20 mouse cellular contexts compared by ENCODE assay signal in genomic region chr6:22668190-22668975, GRCm38 (mm10).
A peak's percentile ranks its signal among the peaks of the same experiment; 100 is the strongest.
DNase-seq lines count a peak whose midpoint lies in the region; ATAC-seq lines count a peak whose summit lies in the region.
"Had no signal": no experiment of that assay in that cellular context is flagged by ENCODE, and none has a peak within 500 bp of the region (broad histone marks: within the 10 kb centered on the region; RNA-seq: fewer than 3 reads in every experiment).

No protein-coding gene starts in this region.

- WGBS in neural tube, embryonic 11.5 days = 86% methylated on average over 7 of the region's 7 CpGs
- 81% methylated on average over 7 of the region's 7 CpGs for WGBS in hindbrain, embryonic 12.5 days
- WGBS in neural tube, embryonic 12.5 days = 77% methylated on average over 7 of the region's 7 CpGs
- 91% methylated on average over 7 of the region's 7 CpGs for WGBS in embryonic facial prominence, embryonic 10.5 days

- no peaks in the 10 kb centered on the region for H3K27me3 ChIP-seq in neural tube, embryonic 11.5 days (ENCODE audit: control insufficient read depth, insufficient read depth, low read length)
- H3K27me3 ChIP-seq in hindbrain, embryonic 12.5 days = no peaks in the 10 kb centered on the region
- H3K27me3 ChIP-seq in neural tube, embryonic 12.5 days (replicated peaks) = no peaks in the 10 kb centered on the region
- no peaks in the 10 kb centered on the region for H3K27me3 ChIP-seq in embryonic facial prominence, embryonic 10.5 days (replicated peaks; ENCODE audit: low read depth, poor library complexity, severe bottlenecking)
- H3K27me3 ChIP-seq: forebrain, embryonic 13.5 days; heart, embryonic 15.5 days; liver, embryonic 13.5 days; midbrain, embryonic 13.5 days had no signal

- no peak overlapping the region for H3K4me3 ChIP-seq in neural tube, embryonic 11.5 days (ENCODE audit: low read depth, low read length)
- no peak overlapping the region for H3K4me3 ChIP-seq in hindbrain, embryonic 12.5 days
- no peak overlapping the region for H3K4me3 ChIP-seq in neural tube, embryonic 12.5 days
- no peak overlapping the region for H3K4me3 ChIP-seq in embryonic facial prominence, embryonic 10.5 days
- H3K4me3 ChIP-seq: forebrain, embryonic 13.5 days; heart, embryonic 15.5 days; liver, embryonic 13.5 days; midbrain, embryonic 13.5 days had no signal

- no peak overlapping the region for H3K27ac ChIP-seq in neural tube, embryonic 11.5 days (ENCODE audit: low read depth, low read length)
- H3K27ac ChIP-seq in hindbrain, embryonic 12.5 days = no peak overlapping the region
- H3K27ac ChIP-seq in neural tube, embryonic 12.5 days = no peak overlapping the region
- no peak overlapping the region for H3K27ac ChIP-seq in embryonic facial prominence, embryonic 10.5 days (replicated peaks)
- H3K27ac ChIP-seq: forebrain, embryonic 13.5 days; heart, embryonic 15.5 days; liver, embryonic 13.5 days; midbrain, embryonic 13.5 days had no signal

- DNase-seq in neural tube, embryonic 11.5 days (ENCODE audit: low spot score) = no peak
- no peak for DNase-seq in neural tube, embryonic 10.5 days (ENCODE audit: extremely low spot score, low spot score)
- no peak for DNase-seq in embryonic facial prominence, embryonic 10.5 days (ENCODE audit: low spot score)
- no peak for DNase-seq in lung, postnatal 36 days
- DNase-seq in layer of hippocampus, adult 18-20 months (ENCODE audit: low spot score in 2 of 2) = no peak
- DNase-seq: cerebellum, adult 11-12 months; cerebellum, postnatal 25 days; embryo, embryonic 11 days; heart, postnatal 36 days; kidney, postnatal 25 days; liver, embryonic 13.5 days; lung, adult 2 months; lung, postnatal 14 days; retina, postnatal 1 day had no signal

- H3K4me2 ChIP-seq in neural tube, embryonic 11.5 days (ENCODE audit: low read depth) = no peak overlapping the region
- no peak overlapping the region for H3K4me2 ChIP-seq in hindbrain, embryonic 12.5 days (replicated peaks)
- H3K4me2 ChIP-seq in neural tube, embryonic 12.5 days (replicated peaks) = no peak overlapping the region
- H3K4me2 ChIP-seq: forebrain, embryonic 13.5 days; heart, embryonic 15.5 days; liver, embryonic 13.5 days; midbrain, embryonic 13.5 days had no signal

- ATAC-seq in neural tube, embryonic 11.5 days (ENCODE audit: insufficient read depth, low FRiP score, low TSS enrichment) = 0 out of 2 replicates have a peak, but pooled peaks have one; percentile 35
- ATAC-seq in hindbrain, embryonic 12.5 days (ENCODE audit: low FRiP score) = peak; percentile 35; the same call in 1 of the 2 replicates
- 0 out of 2 replicates have a peak, but pooled peaks have one; percentile 19 for ATAC-seq in neural tube, embryonic 12.5 days (ENCODE audit: low FRiP score, low read depth)
- ATAC-seq: forebrain, embryonic 13.5 days; inflammation-experienced regulatory T-cells, adult 6 months; midbrain, embryonic 13.5 days had no signal

- H3K9me3 ChIP-seq in neural tube, embryonic 11.5 days (ENCODE audit: control insufficient read depth, low read length) = no peaks in the 10 kb centered on the region
- no peaks in the 10 kb centered on the region for H3K9me3 ChIP-seq in hindbrain, embryonic 12.5 days (replicated peaks)
- H3K9me3 ChIP-seq in neural tube, embryonic 12.5 days = no peaks in the 10 kb centered on the region
- H3K9me3 ChIP-seq in embryonic facial prominence, embryonic 10.5 days = no peaks in the 10 kb centered on the region
- H3K9me3 ChIP-seq: forebrain, embryonic 13.5 days; heart, embryonic 15.5 days; liver, embryonic 13.5 days; midbrain, embryonic 13.5 days had no signal

- no peaks in the 10 kb centered on the region for H3K4me1 ChIP-seq in neural tube, embryonic 11.5 days (ENCODE audit: control insufficient read depth, insufficient read depth, low read length)
- H3K4me1 ChIP-seq in hindbrain, embryonic 12.5 days = no peaks in the 10 kb centered on the region
- H3K4me1 ChIP-seq in neural tube, embryonic 12.5 days = no peaks in the 10 kb centered on the region
- no peaks in the 10 kb centered on the region for H3K4me1 ChIP-seq in embryonic facial prominence, embryonic 10.5 days
- H3K4me1 ChIP-seq: heart, embryonic 15.5 days; liver, embryonic 13.5 days; midbrain, embryonic 13.5 days had no signal

- H3K36me3 ChIP-seq in neural tube, embryonic 11.5 days (ENCODE audit: control insufficient read depth, insufficient read depth, low read length) = no peaks in the 10 kb centered on the region
- no peaks in the 10 kb centered on the region for H3K36me3 ChIP-seq in hindbrain, embryonic 12.5 days
- H3K36me3 ChIP-seq in neural tube, embryonic 12.5 days = no peaks in the 10 kb centered on the region
- H3K36me3 ChIP-seq in embryonic facial prominence, embryonic 10.5 days (replicated peaks) = no peaks in the 10 kb centered on the region
- H3K36me3 ChIP-seq: heart, embryonic 15.5 days; liver, embryonic 13.5 days; midbrain, embryonic 13.5 days had no signal

- H3K9ac ChIP-seq in neural tube, embryonic 11.5 days (ENCODE audit: low read length) = no peak overlapping the region
- H3K9ac ChIP-seq in hindbrain, embryonic 12.5 days = no peak overlapping the region
- H3K9ac ChIP-seq in neural tube, embryonic 12.5 days = no peak overlapping the region
- H3K9ac ChIP-seq: forebrain, embryonic 13.5 days; heart, embryonic 15.5 days; liver, embryonic 13.5 days; midbrain, embryonic 13.5 days had no signal
